Mouse (Mus musculus) ES-E14 (cell line): ENCODE results near the gene Cd164. TPM values are rescaled to one million over a fixed set of nuclear protein-coding genes. Genes with fewer than 3 reads are reported as not detected.

ENCODE experiments used
- DNase-seq: peaks from one replicate; pipeline ENCODE4 v3.0.0-alpha.2; 2013; ENCODE audit warnings: low read depth, low spot score
- H3K27ac ChIP-seq: 2 replicates; pipeline ENCODE4 v1.5.1; 2012; ENCODE audit warnings: low read depth, mild to moderate bottlenecking, low read length, moderate library complexity, mixed read lengths; ENCODE audit not compliant: poor library complexity, insufficient read depth, severe bottlenecking
- H3K36me3 ChIP-seq: 2 replicates; pipeline ENCODE4 v1.6.1; 2012; ENCODE audit warnings: mild to moderate bottlenecking, low read length, moderate library complexity, mixed read lengths; ENCODE audit not compliant: control insufficient read depth, poor library complexity, insufficient read depth, severe bottlenecking
- H3K4me1 ChIP-seq, 2 experiments: fragments of 150-350 bp in 1 of 2; sonication (generic) in 1 of 2; 2 replicates each; pipeline ENCODE4 v1.6.1; 2012; ENCODE audit warnings: low read length in 2 of 2, mild to moderate bottlenecking in 1 of 2, mixed read lengths in 1 of 2; ENCODE audit not compliant: control insufficient read depth in 2 of 2, insufficient read depth in 2 of 2, poor library complexity in 1 of 2
- H3K4me3 ChIP-seq, 2 experiments: fragments of 150-350 bp in 1 of 2; sonication (generic) in 1 of 2; 2 replicates each; pipeline ENCODE4 v1.5.1; 2012; ENCODE audit warnings: low read length in 2 of 2, low read depth in 1 of 2, mild to moderate bottlenecking in 1 of 2, mixed read lengths in 1 of 2; ENCODE audit not compliant: insufficient read depth in 1 of 2, poor library complexity in 1 of 2, severe bottlenecking in 1 of 2
- H3K9ac ChIP-seq: 2 replicates; pipeline ENCODE4 v1.6.1; 2012; ENCODE audit warnings: low read depth, mild to moderate bottlenecking, low read length, mixed read lengths; ENCODE audit not compliant: poor library complexity, insufficient read depth, severe bottlenecking
- H3K9me3 ChIP-seq: fragments of 150-350 bp; sonication (generic); 2 replicates; pipeline ENCODE4 v1.6.1; 2012; ENCODE audit warnings: low read depth, mild to moderate bottlenecking, low read length; ENCODE audit not compliant: control insufficient read depth, insufficient read depth
- CHD2 ChIP-seq: IDR thresholded peaks from 2 replicates; pipeline ENCODE4 v1.6.1; 2014; ENCODE audit warnings: mild to moderate bottlenecking, low read depth, low read length, inconsistent platforms
- HCFC1 ChIP-seq: IDR thresholded peaks from 2 replicates; pipeline ENCODE4 v1.6.1; 2012; ENCODE audit warnings: low read length, inconsistent platforms, borderline replicate concordance; ENCODE audit not compliant: insufficient read depth
- MAFK ChIP-seq: IDR thresholded peaks from 2 replicates; pipeline ENCODE4 v1.6.1; 2014; ENCODE audit warnings: mild to moderate bottlenecking, low read depth, low read length, inconsistent platforms; ENCODE audit not compliant: insufficient read depth
- ZC3H11A ChIP-seq: IDR thresholded peaks from 2 replicates; pipeline ENCODE4 v1.6.1; 2012; ENCODE audit warnings: low read depth, mild to moderate bottlenecking, inconsistent platforms, low read length, borderline replicate concordance
- ZNF384 ChIP-seq: IDR thresholded peaks from 2 replicates; pipeline ENCODE4 v1.6.1; 2012; ENCODE audit warnings: low read depth, low read length, inconsistent platforms
- in situ Hi-C, 2 experiments: fragments of 600-800 bp; cut with MboI; formaldehyde crosslinking; loops; one replicate each; pipeline ENCODE4 v1.15.1; 2025; ENCODE audit warnings: low sequenced_read_pairs in 2 of 2, inconsistent platforms in 1 of 2; ENCODE audit not compliant: unreplicated experiment in 2 of 2
- total RNA-seq: library from RNA; depleted of rRNA; stranded (reverse); fragments of 300-350 nt; gene quantifications from 2 replicates; pipeline ENCODE4 v1.2.3, GENCODE M21; 2012; rRNA removed

Cd164 gene
- total RNA-seq, 1 experiment: 127 TPM

GRCm38 (mm10) chr10:41578541-41578940, 59.3 kb downstream of the Cd164 start:
- Histone ChIP-seq H3K27ac (no peak overlapping the region), H3K4me3 (no peak overlapping the region), H3K36me3 (no peaks in the 10 kb centered on the region), H3K9ac (no peak overlapping the region), H3K9me3 (no peaks in the 10 kb centered on the region), H3K4me1 (peaks cover under 1 to 4% of the 10 kb centered on the region in 2 experiments; a peak in 2 of 4 replicates)
- in situ Hi-C loops: no loop called here
- DNase-seq: no peak
- TF ChIP-seq ZC3H11A: no peak

GRCm38 (mm10) chr10:41580441-41580840, 61.2 kb downstream of the Cd164 start:
- in situ Hi-C loops: no loop called here
- no peak overlapping the region for H3K4me3 ChIP-seq

More at GRCm38 (mm10) chr10:41580441-41580840, 61.2 kb downstream of the Cd164 start:
- Histone ChIP-seq H3K36me3 (no peaks in the 10 kb centered on the region), H3K4me1 (peaks cover 7 to 10% of the 10 kb centered on the region in 2 experiments; a peak in 3 of 4 replicates), H3K9ac (no peak overlapping the region), H3K27ac (no peak overlapping the region), H3K9me3 (no peaks in the 10 kb centered on the region)
- TF ChIP-seq MAFK: no peak
- TF ChIP-seq CHD2: no peak
- TF ChIP-seq ZNF384: no peak
- TF ChIP-seq ZC3H11A: no peak
- TF ChIP-seq HCFC1: no peak
- no peak for DNase-seq

Other genes with a start within 250 kb of the Cd164 start
- 20.0 and 24.6 TPM in 2 replicates for gene Fig4, start 216.2 kb upstream of the Cd164 start, total RNA-seq
- 0.05 and 0.09 TPM in 2 replicates for gene Ak9, start 215.4 kb upstream of the Cd164 start, total RNA-seq
- gene Zbtb24, start 69.0 kb upstream of the Cd164 start, total RNA-seq: 11.9 and 12.7 TPM in 2 replicates
- 35.3 and 54.7 TPM in 2 replicates for gene Mical1, start 43.1 kb upstream of the Cd164 start, total RNA-seq
- 31.7 and 54.8 TPM in 2 replicates for gene Smpd2, start 29.0 kb upstream of the Cd164 start, total RNA-seq
- gene Ppil6, start 29.0 kb upstream of the Cd164 start, total RNA-seq: 0.53 TPM in 1 of 2 replicates, not detected in the other
- 0.40 and 1.2 TPM in 2 replicates for gene Ccdc162, start 197.2 kb downstream of the Cd164 start, total RNA-seq